ENCODE assay signal across 8 mouse cellular contexts in the genomic region with DNA sequence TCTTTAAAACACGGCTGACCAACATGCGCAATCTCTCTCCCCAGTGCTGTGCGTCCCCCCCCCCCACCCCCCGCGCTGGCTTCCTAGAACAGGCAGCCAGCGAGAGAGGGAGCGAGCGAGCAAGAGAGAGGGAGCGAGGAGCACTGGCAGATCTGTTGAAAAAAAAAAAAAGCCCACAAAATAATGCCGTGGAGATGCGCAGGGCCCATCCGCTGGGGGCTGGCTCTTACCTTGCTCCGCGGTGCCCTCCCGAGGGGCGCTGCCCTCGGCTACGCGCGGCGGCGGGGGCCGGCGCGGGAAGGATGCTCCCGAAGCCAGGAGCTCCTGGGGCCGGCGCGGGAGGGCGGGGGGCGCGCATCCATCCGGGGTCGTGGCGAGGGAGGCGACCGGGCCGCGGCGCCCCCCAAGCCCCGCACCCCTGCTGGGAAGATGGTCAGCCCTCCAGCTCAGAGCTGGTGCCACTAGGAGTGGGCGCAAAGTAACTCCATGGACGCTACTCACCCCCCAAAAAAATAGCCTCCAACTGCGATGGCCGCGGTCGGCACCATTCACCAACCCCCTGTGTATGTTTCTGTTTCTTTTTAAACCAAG. TPM values are rescaled to one million over a fixed set of nuclear protein-coding genes. Genes with fewer than 3 reads are reported as not detected.
DNase-seq lines count a peak whose midpoint lies in the region; ATAC-seq and TF ChIP-seq lines count a peak whose summit lies in the region.

A gene (minus strand): TSS at position 573 of the 591 bp plus-strand sequence.

- ATAC-seq in embryonic facial prominence, embryonic 15.5 days (ENCODE audit: insufficient number of reproducible peaks, low FRiP score, low TSS enrichment, low read depth), result no peak
- ATAC-seq in heart, embryonic 13.5 days (ENCODE audit: extremely low read depth, insufficient number of reproducible peaks, low FRiP score, low TSS enrichment), result no peak
- ATAC-seq in kidney, embryonic 16.5 days (ENCODE audit: low FRiP score, low TSS enrichment), result no peak
- 0 out of 2 replicates have a peak, but pooled peaks have one; percentile 30 for ATAC-seq in liver, embryonic 11.5 days (replicated peaks; ENCODE audit: low FRiP score)

- peak; percentile 7 for TF ChIP-seq POLR2A in myocyte (IDR thresholded peaks at IDR 0.05; ENCODE audit: insufficient read length, low read depth)

- H3K9ac ChIP-seq in embryonic facial prominence, embryonic 15.5 days, result peak within 1 kb of the TSS; percentile 77
- H3K9ac ChIP-seq in heart, embryonic 13.5 days, result peak within 1 kb of the TSS; percentile 85
- H3K9ac ChIP-seq in kidney, embryonic 16.5 days (replicated peaks; ENCODE audit: low read length), result peak within 1 kb of the TSS; percentile 76
- peak within 1 kb of the TSS; percentile 72 for H3K9ac ChIP-seq in liver, embryonic 11.5 days (ENCODE audit: low read depth, low read length)

- no peaks in the 10 kb centered on the region for H3K79me2 ChIP-seq in myocyte (ENCODE audit: control insufficient read depth, insufficient read depth)

- no peaks in the 10 kb centered on the region for H3K9me3 ChIP-seq in embryonic facial prominence, embryonic 15.5 days (replicated peaks)
- no peaks in the 10 kb centered on the region for H3K9me3 ChIP-seq in heart, embryonic 13.5 days
- no peaks in the 10 kb centered on the region for H3K9me3 ChIP-seq in kidney, embryonic 16.5 days (ENCODE audit: low read length)
- H3K9me3 ChIP-seq in liver, embryonic 11.5 days (ENCODE audit: control insufficient read depth, low read length), result no peaks in the 10 kb centered on the region

- WGBS in embryonic facial prominence, embryonic 15.5 days, result under 1% methylated on average over 40 of the region's 47 CpGs
- under 1% methylated on average over 46 of the region's 47 CpGs for WGBS in heart, embryonic 13.5 days
- WGBS in kidney, embryonic 16.5 days, result under 1% methylated on average over 36 of the region's 47 CpGs
- under 1% methylated on average over 44 of the region's 47 CpGs for WGBS in liver, embryonic 11.5 days

- H3K4me3 ChIP-seq in embryonic facial prominence, embryonic 15.5 days (replicated peaks), result peak within 1 kb of the TSS; percentile 78
- H3K4me3 ChIP-seq in heart, embryonic 13.5 days, result peak within 1 kb of the TSS; percentile 69
- H3K4me3 ChIP-seq in kidney, embryonic 16.5 days (ENCODE audit: low read length), result peak within 1 kb of the TSS; percentile 71
- H3K4me3 ChIP-seq in liver, embryonic 11.5 days (ENCODE audit: low read depth, low read length), result peak within 1 kb of the TSS; percentile 66
- H3K4me3 ChIP-seq in myocyte, result peak within 1 kb of the TSS; percentile 60

- H3K4me1 ChIP-seq in embryonic facial prominence, embryonic 15.5 days, result peaks cover 34% of the 10 kb centered on the region
- H3K4me1 ChIP-seq in heart, embryonic 13.5 days, result peaks cover 26% of the 10 kb centered on the region
- H3K4me1 ChIP-seq in kidney, embryonic 16.5 days (ENCODE audit: insufficient read depth, low read length), result peaks cover 28% of the 10 kb centered on the region
- peaks cover 11% of the 10 kb centered on the region for H3K4me1 ChIP-seq in liver, embryonic 11.5 days (replicated peaks; ENCODE audit: control insufficient read depth, insufficient read depth, low read length)

- peak; percentile 76 for DNase-seq in 3T3-L1 (ENCODE audit: low read depth, low spot score)
- DNase-seq in adrenal gland, adult 8-10 months, result peak; percentile 50
- DNase-seq in liver, embryonic 11.5 days (ENCODE audit: low spot score), result peak; percentile 63
- peak; percentile 44 to 80 for DNase-seq in spleen, postnatal 4 days (ENCODE audit: low spot score in 2 of 2)

- no peaks in the 10 kb centered on the region for H3K27me3 ChIP-seq in embryonic facial prominence, embryonic 15.5 days
- peaks cover 26% of the 10 kb centered on the region for H3K27me3 ChIP-seq in heart, embryonic 13.5 days (replicated peaks)
- H3K27me3 ChIP-seq in kidney, embryonic 16.5 days (ENCODE audit: insufficient read depth, low read length), result peaks cover 18% of the 10 kb centered on the region
- peaks cover 16% of the 10 kb centered on the region for H3K27me3 ChIP-seq in liver, embryonic 11.5 days (replicated peaks; ENCODE audit: control insufficient read depth, insufficient read depth, low read length)
- no peaks in the 10 kb centered on the region for H3K27me3 ChIP-seq in myocyte (ENCODE audit: control insufficient read depth, insufficient read depth, insufficient read length)

- no peaks in the 10 kb centered on the region for H3K36me3 ChIP-seq in embryonic facial prominence, embryonic 15.5 days
- no peaks in the 10 kb centered on the region for H3K36me3 ChIP-seq in heart, embryonic 13.5 days
- no peaks in the 10 kb centered on the region for H3K36me3 ChIP-seq in kidney, embryonic 16.5 days (ENCODE audit: insufficient read depth, low read length)
- H3K36me3 ChIP-seq in liver, embryonic 11.5 days (ENCODE audit: control insufficient read depth, insufficient read depth, low read length), result no peaks in the 10 kb centered on the region
- no peaks in the 10 kb centered on the region for H3K36me3 ChIP-seq in myocyte (ENCODE audit: control insufficient read depth, insufficient read depth)

- H3K4me2 ChIP-seq in embryonic facial prominence, embryonic 15.5 days (replicated peaks), result peak within 1 kb of the TSS; percentile 82
- H3K4me2 ChIP-seq in heart, embryonic 13.5 days, result peak within 1 kb of the TSS; percentile 99
- peak within 1 kb of the TSS; percentile 97 for H3K4me2 ChIP-seq in kidney, embryonic 16.5 days (replicated peaks; ENCODE audit: low read depth, low read length)
- H3K4me2 ChIP-seq in liver, embryonic 11.5 days, result peak within 1 kb of the TSS; percentile 92
- H3K4me2 ChIP-seq in myocyte (ENCODE audit: low read depth), result peak within 1 kb of the TSS; percentile 86

- peak within 1 kb of the TSS; percentile 12 for H3ac ChIP-seq in myocyte (ENCODE audit: control insufficient read depth, insufficient read length)

- peak within 1 kb of the TSS; percentile 98 for H3K27ac ChIP-seq in embryonic facial prominence, embryonic 15.5 days (replicated peaks)
- H3K27ac ChIP-seq in heart, embryonic 13.5 days (replicated peaks), result peak within 1 kb of the TSS; percentile 80
- peak within 1 kb of the TSS; percentile 79 for H3K27ac ChIP-seq in kidney, embryonic 16.5 days (ENCODE audit: low read length)
- H3K27ac ChIP-seq in liver, embryonic 11.5 days (ENCODE audit: low read depth, low read length), result peak within 1 kb of the TSS; percentile 60

TF ChIP-seq in myocyte, 11 proteins besides CTCF, POLR2A, EP300 and RAD21:
- TF ChIP-seq POLR2AphosphoS2 (IDR thresholded peaks at IDR 0.05; ENCODE audit: insufficient read length, low read depth) (peak; percentile 20), TCF3 (IDR thresholded peaks at IDR 0.05; ENCODE audit: insufficient read length, low read depth) (no peak)

RNA-seq across cellular contexts. Expression of the gene that starts here (rescaled TPM):
- 10 to 100 TPM; 21.1 to 36.2 (median 30.3) TPM for total RNA-seq in adrenal gland, adult 8-10 months (2022)
- 2.5 and 2.6 TPM in 2 replicates for polyA plus RNA-seq in embryonic facial prominence, embryonic 15.5 days (2015; fragmentation: Nextera tagmentation; extraction: Ambion mirVana)
- 0.60 and 0.78 TPM in 2 replicates for polyA plus RNA-seq in heart, embryonic 13.5 days (2015; fragmentation: Nextera tagmentation; extraction: Ambion mirVana)
- 0.87 and 1.1 TPM in 2 replicates for polyA plus RNA-seq in kidney, embryonic 16.5 days (2015; fragmentation: Nextera tagmentation; extraction: Ambion mirVana)
- 0.59 and 1.2 TPM in 2 replicates for polyA plus RNA-seq in liver, embryonic 11.5 days (2014; fragmentation: Nextera tagmentation; extraction: Ambion mirVana)
- polyA plus RNA-seq in myocyte (2012; fragmentation: generic; extraction: Trizol), result 2.6 TPM
